Mouse (Mus musculus): ENCODE results near the gene Prpf8. TPM values are rescaled to one million over a fixed set of nuclear protein-coding genes. Genes with fewer than 3 reads are reported as not detected.

Gene Prpf8
- 59.9 and 89.5 TPM in 2 replicates for polyA plus RNA-seq (2014; fragmentation: Nextera tagmentation; extraction: Ambion mirVana)

DNA sequence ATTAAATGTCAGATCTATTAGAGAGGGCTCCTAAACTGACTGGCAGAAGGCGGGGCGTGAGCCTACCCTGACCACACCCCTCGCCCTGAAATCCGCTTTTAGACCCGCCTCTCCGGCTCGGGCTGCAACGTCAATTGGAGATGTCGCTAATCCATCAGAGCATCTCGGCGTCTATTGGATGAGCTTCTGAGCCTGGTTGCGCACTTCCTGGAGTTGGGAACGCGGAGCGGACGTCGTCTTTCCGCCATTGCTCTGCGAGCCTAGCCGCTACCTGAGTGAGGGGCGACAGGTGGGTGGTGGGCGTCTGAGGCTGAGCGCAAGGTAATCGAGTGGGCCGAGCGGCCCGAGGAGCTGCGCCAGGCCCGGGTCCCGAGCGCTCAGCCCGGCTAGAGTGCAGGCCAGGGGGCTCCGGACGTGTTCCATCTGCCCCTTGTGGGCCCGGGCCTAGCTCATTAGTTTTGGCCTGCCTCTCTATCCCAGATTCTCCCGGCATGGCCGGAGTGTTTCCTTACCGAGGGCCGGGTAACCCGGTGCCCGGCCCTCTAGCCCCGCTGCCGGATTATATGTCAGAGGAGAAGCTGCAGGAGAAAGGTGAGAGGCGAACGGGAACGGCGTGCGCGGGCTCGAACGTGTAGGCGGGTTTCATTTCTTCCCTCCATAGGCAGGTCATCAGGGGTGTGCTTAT is at the start of gene Prpf8:
TSS of gene Prpf8 (plus strand) at position 216 of the 685 bp plus-strand sequence.
- H3K27me3 ChIP-seq (ENCODE audit: control insufficient read depth, insufficient read depth, low read length), result no peaks in the 10 kb centered on the region
- peak; percentile 98 for DNase-seq
- H3K9me3 ChIP-seq (ENCODE audit: control insufficient read depth, low read length), result no peaks in the 10 kb centered on the region
- peak; percentile 99 for ATAC-seq (ENCODE audit: low FRiP score, low TSS enrichment)
- peak within 1 kb of the TSS; percentile 98 for H3K4me2 ChIP-seq (ENCODE audit: low read length)
- under 1% methylated on average over 52 of the region's 52 CpGs for WGBS
- peak within 1 kb of the TSS; percentile 94 for H3K9ac ChIP-seq (replicated peaks; ENCODE audit: low read length)
- peaks cover 12% of the 10 kb centered on the region for H3K4me1 ChIP-seq (ENCODE audit: control insufficient read depth, insufficient read depth, low read length)
- H3K4me3 ChIP-seq (replicated peaks; ENCODE audit: low read depth, low read length), result peak within 1 kb of the TSS; percentile 99
- peak within 1 kb of the TSS; percentile 78 for H3K27ac ChIP-seq (replicated peaks; ENCODE audit: low read depth, low read length)
- H3K36me3 ChIP-seq (ENCODE audit: control insufficient read depth, insufficient read depth, low read length), result peaks cover 32% of the 10 kb centered on the region

DNA sequence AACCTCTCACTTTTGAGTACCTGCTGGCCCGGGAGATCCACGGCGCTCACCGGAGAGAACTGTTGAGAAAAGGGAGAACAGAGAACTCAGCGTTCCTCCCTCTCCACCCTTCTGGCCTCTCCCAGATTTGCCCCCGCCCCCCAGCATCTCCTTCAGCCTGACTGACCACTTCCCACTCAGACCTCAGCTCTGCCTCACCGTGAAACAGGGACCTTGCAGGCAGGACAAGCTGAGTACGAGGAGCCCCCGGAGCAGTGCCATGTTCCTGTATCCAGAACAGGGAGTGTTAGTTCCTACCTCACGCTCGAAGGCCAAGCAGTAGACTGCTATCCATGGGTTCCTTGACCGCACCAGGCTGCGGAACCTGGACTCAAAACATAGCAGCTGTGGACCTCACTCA is 48.4 kb upstream of the Prpf8 start:
- Histone ChIP-seq H3K4me3 (replicated peaks; ENCODE audit: low read depth, low read length) (no peak overlapping the region), H3K36me3 (ENCODE audit: control insufficient read depth, insufficient read depth, low read length) (peaks cover 15% of the 10 kb centered on the region), H3K4me1 (ENCODE audit: control insufficient read depth, insufficient read depth, low read length) (no peaks in the 10 kb centered on the region), H3K27ac (replicated peaks; ENCODE audit: low read depth, low read length) (no peak overlapping the region), H3K4me2 (ENCODE audit: low read length) (no peak overlapping the region), H3K9ac (replicated peaks; ENCODE audit: low read length) (no peak overlapping the region), H3K9me3 (ENCODE audit: control insufficient read depth, low read length) (no peaks in the 10 kb centered on the region), H3K27me3 (ENCODE audit: control insufficient read depth, insufficient read depth, low read length) (no peaks in the 10 kb centered on the region)
- no peak for ATAC-seq (ENCODE audit: low FRiP score, low TSS enrichment)
- 86% methylated on average over 13 of the region's 13 CpGs for WGBS
- DNase-seq, result no peak

- WGBS, result 89% methylated on average over 3 of the region's 3 CpGs
- peaks cover 21% of the 10 kb centered on the region for H3K36me3 ChIP-seq (ENCODE audit: control insufficient read depth, insufficient read depth, low read length)
- no peak overlapping the region for H3K4me2 ChIP-seq (ENCODE audit: low read length)
- no peaks in the 10 kb centered on the region for H3K9me3 ChIP-seq (ENCODE audit: control insufficient read depth, low read length)
- H3K4me3 ChIP-seq (replicated peaks; ENCODE audit: low read depth, low read length), result no peak overlapping the region
- H3K27ac ChIP-seq (replicated peaks; ENCODE audit: low read depth, low read length), result no peak overlapping the region
- no peaks in the 10 kb centered on the region for H3K4me1 ChIP-seq (ENCODE audit: control insufficient read depth, insufficient read depth, low read length)
- H3K27me3 ChIP-seq (ENCODE audit: control insufficient read depth, insufficient read depth, low read length), result no peaks in the 10 kb centered on the region
- H3K9ac ChIP-seq (replicated peaks; ENCODE audit: low read length), result no peak overlapping the region
- ATAC-seq (ENCODE audit: low FRiP score, low TSS enrichment), result no peak
- DNase-seq, result no peak
These were observed 47.8 kb upstream of the Prpf8 start for GRCm38 (mm10) chr11:75438804-75439203.

DNA sequence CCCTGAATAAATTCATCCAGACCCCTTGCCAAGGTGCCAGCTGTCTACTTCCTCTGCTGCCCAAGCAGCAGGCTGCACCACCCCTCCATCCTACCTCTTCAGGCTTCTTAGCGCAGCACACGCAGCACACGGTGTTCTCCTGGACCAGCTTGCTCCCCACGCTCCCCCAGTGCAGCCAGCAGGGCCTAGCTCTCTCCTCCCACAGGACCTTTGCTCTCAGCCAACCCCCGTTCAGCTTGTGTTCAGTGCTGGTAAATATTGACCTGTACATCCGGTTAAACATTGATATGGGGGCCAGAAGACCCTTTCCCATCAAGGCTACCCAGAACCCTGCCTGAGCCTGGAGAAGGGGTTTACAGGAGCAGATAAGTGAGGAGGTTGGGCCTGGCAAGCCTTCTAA is 47.3 kb upstream of the Prpf8 start, which contains the start of gene Serpinf2:
TSS of gene Serpinf2 (minus strand) at position 229 of the 400 bp plus-strand sequence.
- peaks cover 26% of the 10 kb centered on the region for H3K36me3 ChIP-seq (ENCODE audit: control insufficient read depth, insufficient read depth, low read length)
- H3K9ac ChIP-seq (replicated peaks; ENCODE audit: low read length), result no peak within 1 kb of the TSS
- no peaks in the 10 kb centered on the region for H3K4me1 ChIP-seq (ENCODE audit: control insufficient read depth, insufficient read depth, low read length)
- DNase-seq (no peak), ATAC-seq (ENCODE audit: low FRiP score, low TSS enrichment) (no peak)
- H3K27me3 ChIP-seq (ENCODE audit: control insufficient read depth, insufficient read depth, low read length), result no peaks in the 10 kb centered on the region
- no peak within 1 kb of the TSS for H3K27ac ChIP-seq (replicated peaks; ENCODE audit: low read depth, low read length)
- 87% methylated on average over 6 of the region's 6 CpGs for WGBS
- no peak within 1 kb of the TSS for H3K4me3 ChIP-seq (replicated peaks; ENCODE audit: low read depth, low read length)
- no peaks in the 10 kb centered on the region for H3K9me3 ChIP-seq (ENCODE audit: control insufficient read depth, low read length)
- H3K4me2 ChIP-seq (ENCODE audit: low read length), result no peak within 1 kb of the TSS

DNA sequence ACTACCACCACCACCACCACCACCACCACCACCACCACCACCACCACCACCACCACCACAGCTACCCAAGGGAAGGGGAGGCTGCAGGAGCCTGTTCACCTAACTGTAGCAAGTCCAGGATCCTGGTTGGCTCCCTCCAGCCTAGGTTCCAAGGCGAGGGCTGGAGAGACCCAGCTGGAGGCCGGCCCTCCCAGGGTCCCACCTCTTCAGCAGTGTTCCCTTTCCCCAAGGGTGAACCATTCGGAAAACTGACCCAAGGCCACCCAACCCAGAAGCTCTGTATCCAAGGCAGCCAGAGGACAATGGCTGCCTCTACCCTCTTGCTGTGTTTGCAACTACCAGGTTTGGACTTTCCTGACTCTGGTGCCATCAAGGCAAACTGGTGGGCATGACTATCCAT is 46.7 kb upstream of the Prpf8 start:
- WGBS, result 89% methylated on average over 3 of the region's 3 CpGs
- Histone ChIP-seq H3K27ac (replicated peaks; ENCODE audit: low read depth, low read length) (no peak overlapping the region), H3K4me1 (ENCODE audit: control insufficient read depth, insufficient read depth, low read length) (no peaks in the 10 kb centered on the region), H3K36me3 (ENCODE audit: control insufficient read depth, insufficient read depth, low read length) (peaks cover 32% of the 10 kb centered on the region), H3K4me3 (replicated peaks; ENCODE audit: low read depth, low read length) (no peak overlapping the region), H3K27me3 (ENCODE audit: control insufficient read depth, insufficient read depth, low read length) (no peaks in the 10 kb centered on the region), H3K9ac (replicated peaks; ENCODE audit: low read length) (no peak overlapping the region), H3K4me2 (ENCODE audit: low read length) (no peak overlapping the region), H3K9me3 (ENCODE audit: control insufficient read depth, low read length) (no peaks in the 10 kb centered on the region)
- no peak for DNase-seq
- ATAC-seq (ENCODE audit: low FRiP score, low TSS enrichment), result no peak

- Histone ChIP-seq H3K4me1 (ENCODE audit: control insufficient read depth, insufficient read depth, low read length) (no peaks in the 10 kb centered on the region), H3K36me3 (ENCODE audit: control insufficient read depth, insufficient read depth, low read length) (peaks cover 37% of the 10 kb centered on the region), H3K4me3 (replicated peaks; ENCODE audit: low read depth, low read length) (no peak overlapping the region), H3K4me2 (ENCODE audit: low read length) (no peak overlapping the region), H3K9me3 (ENCODE audit: control insufficient read depth, low read length) (no peaks in the 10 kb centered on the region), H3K27me3 (ENCODE audit: control insufficient read depth, insufficient read depth, low read length) (no peaks in the 10 kb centered on the region), H3K9ac (replicated peaks; ENCODE audit: low read length) (no peak overlapping the region), H3K27ac (replicated peaks; ENCODE audit: low read depth, low read length) (no peak overlapping the region)
- DNase-seq, result no peak
- WGBS, result 87% methylated on average over 7 of the region's 7 CpGs
- no peak for ATAC-seq (ENCODE audit: low FRiP score, low TSS enrichment)
These were observed 45.6 kb upstream of the Prpf8 start for GRCm38 (mm10) chr11:75441034-75441433.

- ATAC-seq (ENCODE audit: low FRiP score, low TSS enrichment) (no peak), DNase-seq (peak; percentile 11)
- Histone ChIP-seq H3K4me1 (ENCODE audit: control insufficient read depth, insufficient read depth, low read length) (no peaks in the 10 kb centered on the region), H3K27me3 (ENCODE audit: control insufficient read depth, insufficient read depth, low read length) (no peaks in the 10 kb centered on the region), H3K4me3 (replicated peaks; ENCODE audit: low read depth, low read length) (no peak overlapping the region), H3K4me2 (ENCODE audit: low read length) (no peak overlapping the region), H3K9ac (replicated peaks; ENCODE audit: low read length) (no peak overlapping the region), H3K36me3 (ENCODE audit: control insufficient read depth, insufficient read depth, low read length) (peaks cover 37% of the 10 kb centered on the region), H3K27ac (replicated peaks; ENCODE audit: low read depth, low read length) (no peak overlapping the region), H3K9me3 (ENCODE audit: control insufficient read depth, low read length) (no peaks in the 10 kb centered on the region)
- 64% methylated on average over 16 of the region's 16 CpGs for WGBS
These were observed 45.0 kb upstream of the Prpf8 start for GRCm38 (mm10) chr11:75441601-75442000.

DNA sequence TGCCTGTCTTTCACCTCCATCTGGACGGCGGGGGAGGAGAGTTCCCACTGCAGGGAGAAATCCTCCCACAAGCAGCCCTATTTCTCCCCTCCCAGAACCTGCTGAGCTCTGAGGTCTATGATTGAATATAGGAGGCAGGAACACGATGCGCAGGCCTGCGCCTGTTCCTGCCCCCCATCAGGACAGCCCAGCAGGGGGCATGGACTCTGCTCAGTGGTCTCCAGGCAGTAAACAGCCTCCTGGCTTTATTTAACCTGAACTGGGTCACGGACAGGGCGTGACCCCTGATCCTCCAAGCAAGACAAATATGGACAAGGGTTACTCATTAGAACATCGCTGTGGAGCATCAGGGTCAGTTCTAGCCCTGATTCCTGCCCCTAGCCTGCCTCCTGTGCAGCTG is 42.9 kb upstream of the Prpf8 start:
- no peak overlapping the region for H3K9ac ChIP-seq (replicated peaks; ENCODE audit: low read length)
- no peak for DNase-seq

DNA sequence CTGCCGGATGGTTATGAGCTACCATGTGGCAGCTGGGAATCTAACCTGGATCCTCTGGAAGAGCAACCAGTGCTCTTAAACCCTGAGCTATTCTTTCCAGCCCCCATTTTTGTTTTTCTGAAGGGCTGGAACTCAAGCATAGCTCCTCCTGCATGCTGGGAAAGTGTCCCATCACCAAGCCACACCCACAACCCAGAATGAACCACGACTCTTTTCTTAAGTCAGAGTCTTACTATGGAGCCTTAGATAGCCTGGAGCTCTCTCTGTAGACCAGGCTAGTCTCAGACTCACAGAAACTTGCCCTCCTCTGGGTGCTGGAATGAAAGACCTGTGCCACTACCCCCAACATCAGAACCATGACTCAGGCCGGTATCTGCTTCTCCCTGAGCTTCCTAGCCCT is 38.0 kb upstream of the Prpf8 start:
- DNase-seq, result no peak
- 84% methylated on average over 3 of the region's 3 CpGs for WGBS
- no peaks in the 10 kb centered on the region for H3K9me3 ChIP-seq (ENCODE audit: control insufficient read depth, low read length)
- no peak overlapping the region for H3K9ac ChIP-seq (replicated peaks; ENCODE audit: low read length)
- H3K36me3 ChIP-seq (ENCODE audit: control insufficient read depth, insufficient read depth, low read length), result peaks cover 59% of the 10 kb centered on the region
- peaks cover 2% of the 10 kb centered on the region for H3K4me1 ChIP-seq (ENCODE audit: control insufficient read depth, insufficient read depth, low read length)
- H3K4me3 ChIP-seq (replicated peaks; ENCODE audit: low read depth, low read length), result no peak overlapping the region
- no peaks in the 10 kb centered on the region for H3K27me3 ChIP-seq (ENCODE audit: control insufficient read depth, insufficient read depth, low read length)
- no peak overlapping the region for H3K27ac ChIP-seq (replicated peaks; ENCODE audit: low read depth, low read length)
- no peak for ATAC-seq (ENCODE audit: low FRiP score, low TSS enrichment)
- H3K4me2 ChIP-seq (ENCODE audit: low read length), result no peak overlapping the region

More for the DNA sequence above, 42.9 kb upstream of the Prpf8 start:
- 44% methylated on average over 8 of the region's 8 CpGs for WGBS
- no peak for ATAC-seq (ENCODE audit: low FRiP score, low TSS enrichment)
- Histone ChIP-seq H3K4me3 (replicated peaks; ENCODE audit: low read depth, low read length) (no peak overlapping the region), H3K4me1 (ENCODE audit: control insufficient read depth, insufficient read depth, low read length) (no peaks in the 10 kb centered on the region), H3K27me3 (ENCODE audit: control insufficient read depth, insufficient read depth, low read length) (no peaks in the 10 kb centered on the region), H3K4me2 (ENCODE audit: low read length) (no peak overlapping the region), H3K27ac (replicated peaks; ENCODE audit: low read depth, low read length) (no peak overlapping the region), H3K9me3 (ENCODE audit: control insufficient read depth, low read length) (no peaks in the 10 kb centered on the region), H3K36me3 (ENCODE audit: control insufficient read depth, insufficient read depth, low read length) (peaks cover 58% of the 10 kb centered on the region)
